Mouse (Mus musculus) common myeloid progenitor, adult 5-6 weeks (primary cell): ENCODE measurements around the gene Kcnv2. TPM values are rescaled to one million over a fixed set of nuclear protein-coding genes. Genes with fewer than 3 reads are reported as not detected.

ENCODE experiments used
- ATAC-seq: replicated peaks from 2 replicates; pipeline ENCODE4 v1.8.0; 2016; ENCODE audit warnings: low read depth, mild to moderate bottlenecking, moderate TSS enrichment, inconsistent platforms; ENCODE audit not compliant: poor library complexity, severe bottlenecking
- total RNA-seq: library from RNA; stranded (forward); fragments of 200-1000, 187-1606 nt; gene quantifications from 2 replicates; pipeline ENCODE4 v1.2.3, GENCODE M21; 2017

Gene Kcnv2
- total RNA-seq, 1 experiment from 2014 or later = not detected

GRCm38 (mm10) chr19:27363891-27364290 is 41.5 kb downstream of the Kcnv2 start:
- no peak for ATAC-seq

GRCm38 (mm10) chr19:27364521-27364931 is 42.1 kb downstream of the Kcnv2 start:
- 0 out of 2 replicates have a peak, but pooled peaks have one; percentile 8 for ATAC-seq

- ATAC-seq = no peak
Observed at GRCm38 (mm10) chr19:27366113-27366746, 43.8 kb downstream of the Kcnv2 start.

GRCm38 (mm10) chr19:27369461-27370135 is 47.2 kb downstream of the Kcnv2 start:
- ATAC-seq = no peak

GRCm38 (mm10) chr19:27370174-27370573 is 47.8 kb downstream of the Kcnv2 start:
- no peak for ATAC-seq

- ATAC-seq = no peak
Observed at GRCm38 (mm10) chr19:27370784-27371183, 48.4 kb downstream of the Kcnv2 start.

GRCm38 (mm10) chr19:27379712-27380401 is 57.5 kb downstream of the Kcnv2 start:
- no peak for ATAC-seq

- no peak for ATAC-seq
Observed at GRCm38 (mm10) chr19:27382131-27382530, 59.7 kb downstream of the Kcnv2 start.

- no peak for ATAC-seq
Observed at GRCm38 (mm10) chr19:27383266-27383665, 60.9 kb downstream of the Kcnv2 start.

- ATAC-seq = no peak
Observed at GRCm38 (mm10) chr19:27385304-27385703, 62.9 kb downstream of the Kcnv2 start.

Other genes starting within 250 kb of the Kcnv2 start
- gene Vldlr, start 106.1 kb upstream of the Kcnv2 start, total RNA-seq = 5.3 and 9.5 TPM in 2 replicates
- gene Pum3, start 107.2 kb downstream of the Kcnv2 start, total RNA-seq = 162 and 180 TPM in 2 replicates